Mouse (Mus musculus): ENCODE results near the gene Parp11.

GRCm38 (mm10) chr6:127494357-127494756, 47.7 kb downstream of the Parp11 start:
- TF ChIP-seq POLR2A (IDR thresholded peaks at IDR 0.05; ENCODE audit: low read depth, low read length) (no peak), CTCF (conservative IDR thresholded peaks at IDR 0.05 in 1 of 2, IDR thresholded peaks at IDR 0.05 in 1 of 2; ENCODE audit: low read depth in 2 of 2, low read length in 2 of 2) (no peak), HCFC1 (IDR thresholded peaks at IDR 0.05; ENCODE audit: low read depth, low read length) (no peak), TCF12 (IDR thresholded peaks at IDR 0.05; ENCODE audit: low read depth, low read length) (no peak), UBTF (IDR thresholded peaks at IDR 0.05; ENCODE audit: low read depth, low read length) (no peak), EP300 (IDR thresholded peaks at IDR 0.05; ENCODE audit: low read length) (no peak), NRF1 (IDR thresholded peaks at IDR 0.05; ENCODE audit: low read depth, low read length) (no peak), MEF2A (IDR thresholded peaks at IDR 0.05; ENCODE audit: borderline replicate concordance, low read depth, low read length) (no peak), CHD2 (IDR thresholded peaks at IDR 0.05; ENCODE audit: low read length) (no peak)

Measured in CH12.LX (cell line).